Mouse (Mus musculus) frontal cortex, adult 2 months (tissue): ENCODE results near the gene Cd68. TPM values are rescaled to one million over a fixed set of nuclear protein-coding genes. Genes with fewer than 3 reads are reported as not detected.
"Not testable (repeated sequence)": the region's sequence is repeated elsewhere in the genome, so short reads cannot be mapped to it uniquely, and the experiment has no call there.

Experiments used
- DNase-seq, 2 experiments: peaks; one replicate each; pipeline ENCODE4 v3.0.0; 2022; ENCODE audit warnings: low spot score in 1 of 2; ENCODE audit errors: extremely low spot score in 1 of 2
- polyA plus RNA-seq: library from polyadenylated mRNA; depleted of rRNA; stranded (reverse); fragments of >200 nt; gene quantifications from 2 replicates; pipeline ENCODE4 v1.2.3, GENCODE M21; 2012; rRNA removed

Gene Cd68
- polyA plus RNA-seq, 1 experiment, result 13.7 TPM

- peak; percentile 100 for DNase-seq
Measured at GRCm38 (mm10) chr11:69632284-69633089, 33.5 kb downstream of the Cd68 start, which contains the start of gene Fxr2. Gene Fxr2 (plus strand): TSS chr11:69632990.

- no peak for DNase-seq
Measured at GRCm38 (mm10) chr11:69629802-69630201, 36.2 kb downstream of the Cd68 start.

- DNase-seq, result peak in 1 of 2 experiments; percentile 84
Measured at GRCm38 (mm10) chr11:69628286-69628685, 37.7 kb downstream of the Cd68 start.

GRCm38 (mm10) chr11:69624339-69624738, 41.6 kb downstream of the Cd68 start:
- DNase-seq, result not testable (repeated sequence)

GRCm38 (mm10) chr11:69623006-69623405, 42.9 kb downstream of the Cd68 start:
- DNase-seq, result no peak

- DNase-seq, result no peak
Measured at GRCm38 (mm10) chr11:69622406-69622805, 43.5 kb downstream of the Cd68 start.

GRCm38 (mm10) chr11:69621571-69622268, 44.2 kb downstream of the Cd68 start, which contains the start of gene Sat2:
Gene Sat2 (plus strand): TSS chr11:69622024.
- no peak for DNase-seq

- no peak for DNase-seq
Measured at GRCm38 (mm10) chr11:69620394-69621081, 45.4 kb downstream of the Cd68 start.

- DNase-seq, result no peak
Measured at GRCm38 (mm10) chr11:69617805-69618204, 48.1 kb downstream of the Cd68 start, which contains the start of gene Shbg. Gene Shbg (minus strand): TSS chr11:69617905.

GRCm38 (mm10) chr11:69616781-69617180, 49.2 kb downstream of the Cd68 start:
- no peak for DNase-seq

GRCm38 (mm10) chr11:69614257-69614588, 51.7 kb downstream of the Cd68 start:
- not testable (repeated sequence) for DNase-seq

Other genes with a start within 250 kb of the Cd68 start
- 2.7 and 4.6 TPM in 2 replicates for gene Dnah2, start 117.0 kb downstream of the Cd68 start, polyA plus RNA-seq
- gene Efnb3, start 105.9 kb downstream of the Cd68 start, polyA plus RNA-seq, result 78.4 and 80.4 TPM in 2 replicates
- gene Wrap53, start 85.9 kb downstream of the Cd68 start, polyA plus RNA-seq, result 12.2 and 12.9 TPM in 2 replicates
- gene Trp53, start 85.8 kb downstream of the Cd68 start, polyA plus RNA-seq, result 36.7 and 38.4 TPM in 2 replicates
- gene Atp1b2, start 60.2 kb downstream of the Cd68 start, polyA plus RNA-seq, result 324 and 357 TPM in 2 replicates
- 0.11 and 0.16 TPM in 2 replicates for gene Shbg, start 48.2 kb downstream of the Cd68 start, polyA plus RNA-seq
- gene Sat2, start 44.1 kb downstream of the Cd68 start, polyA plus RNA-seq, result 20.3 and 26.3 TPM in 2 replicates
- 136 and 154 TPM in 2 replicates for gene Fxr2, start 33.2 kb downstream of the Cd68 start, polyA plus RNA-seq
- 0.34 TPM in 1 of 2 replicates, not detected in the other for gene Sox15, start 10.8 kb downstream of the Cd68 start, polyA plus RNA-seq
- 104 and 113 TPM in 2 replicates for gene Mpdu1, start 3.5 kb downstream of the Cd68 start, polyA plus RNA-seq
- 365 and 370 TPM in 2 replicates for gene Eif4a1, start 6.3 kb upstream of the Cd68 start, polyA plus RNA-seq
- gene Senp3, start 15.9 kb upstream of the Cd68 start, polyA plus RNA-seq, result 138 and 154 TPM in 2 replicates
- gene Tnfsf13, start 19.6 kb upstream of the Cd68 start, polyA plus RNA-seq, result 5.3 and 5.4 TPM in 2 replicates
- 17.1 and 20.6 TPM in 2 replicates for gene Tnfsf12, start 29.7 kb upstream of the Cd68 start, polyA plus RNA-seq
- gene Tnfsfm13, start 29.9 kb upstream of the Cd68 start, polyA plus RNA-seq, result 2.9 and 4.9 TPM in 2 replicates
- gene Polr2a, start 92.5 kb upstream of the Cd68 start, polyA plus RNA-seq, result 30.9 and 32.6 TPM in 2 replicates
- not detected in 2 replicates for gene Slc35g3, start 95.8 kb upstream of the Cd68 start, polyA plus RNA-seq
- 45.7 and 51.4 TPM in 2 replicates for gene Zbtb4, start 99.8 kb upstream of the Cd68 start, polyA plus RNA-seq
- 1.4 and 1.9 TPM in 2 replicates for gene Chrnb1, start 129.8 kb upstream of the Cd68 start, polyA plus RNA-seq
- gene Fgf11, start 135.7 kb upstream of the Cd68 start, polyA plus RNA-seq, result 18.4 and 22.0 TPM in 2 replicates
- 0.48 and 0.62 TPM in 2 replicates for gene Tmem102, start 139.5 kb upstream of the Cd68 start, polyA plus RNA-seq
- not detected in 2 replicates for gene Gm39566, start 149.1 kb upstream of the Cd68 start, polyA plus RNA-seq
- gene Spem2, start 152.3 kb upstream of the Cd68 start, polyA plus RNA-seq, result not detected in 2 replicates
- 0.42 and 0.58 TPM in 2 replicates for gene Spem1, start 156.0 kb upstream of the Cd68 start, polyA plus RNA-seq
- 116 and 125 TPM in 2 replicates for gene Nlgn2, start 171.6 kb upstream of the Cd68 start, polyA plus RNA-seq
- gene Tmem256, start 172.4 kb upstream of the Cd68 start, polyA plus RNA-seq, result 183 and 212 TPM in 2 replicates
- 33.6 and 37.6 TPM in 2 replicates for gene Plscr3, start 180.2 kb upstream of the Cd68 start, polyA plus RNA-seq
- 0.14 and 0.17 TPM in 2 replicates for gene Tnk1, start 192.6 kb upstream of the Cd68 start, polyA plus RNA-seq
- gene Tmem95, start 211.9 kb upstream of the Cd68 start, polyA plus RNA-seq, result not detected in 2 replicates
- 1.6 and 1.8 TPM in 2 replicates for gene Kctd11, start 215.3 kb upstream of the Cd68 start, polyA plus RNA-seq
- 0.24 and 0.27 TPM in 2 replicates for gene Acap1, start 229.4 kb upstream of the Cd68 start, polyA plus RNA-seq
- 0.67 and 1.00 TPM in 2 replicates for gene 2810408A11Rik, start 234.8 kb upstream of the Cd68 start, polyA plus RNA-seq
- gene Neurl4, start 234.9 kb upstream of the Cd68 start, polyA plus RNA-seq, result 98.0 and 101 TPM in 2 replicates
- 64.6 and 69.0 TPM in 2 replicates for gene Gps2, start 247.7 kb upstream of the Cd68 start, polyA plus RNA-seq